In genomic region chr17:56453689-56454088, GRCm38 (mm10) we compare ENCODE assay signal across 16 mouse cellular contexts. TPM values are rescaled to one million over a fixed set of nuclear protein-coding genes. Genes with fewer than 3 reads are reported as not detected.
A peak's percentile ranks its signal among the peaks of the same experiment; 100 is the strongest.
DNase-seq lines count a peak whose midpoint lies in the region; ATAC-seq and TF ChIP-seq lines count a peak whose summit lies in the region.
"Had no signal": no experiment of that assay in that cellular context is flagged by ENCODE, and none has a peak within 500 bp of the region (broad histone marks: within the 10 kb centered on the region; RNA-seq: fewer than 3 reads in every experiment).

No protein-coding gene starts in this region.

- H3K36me3 ChIP-seq in hindbrain, embryonic 10.5 days = peaks cover 100% of the 10 kb centered on the region
- H3K36me3 ChIP-seq in hindbrain, embryonic 14.5 days (replicated peaks; ENCODE audit: control insufficient read depth, insufficient read depth) = peaks cover 96% of the 10 kb centered on the region
- H3K36me3 ChIP-seq in midbrain, embryonic 16.5 days (ENCODE audit: control insufficient read depth, insufficient read depth, low read length) = peaks cover 71% of the 10 kb centered on the region
- peaks cover 32% of the 10 kb centered on the region for H3K36me3 ChIP-seq in stomach, postnatal 0 days (ENCODE audit: control insufficient read depth, insufficient read depth, low read length)
- peaks cover 95% of the 10 kb centered on the region for H3K36me3 ChIP-seq in kidney, embryonic 15.5 days

- no peak for TF ChIP-seq EP300 in stomach, postnatal 0 days (optimal IDR thresholded peaks at IDR 0.05)

- H3K4me1 ChIP-seq in hindbrain, embryonic 10.5 days (replicated peaks) = peaks cover 32% of the 10 kb centered on the region
- H3K4me1 ChIP-seq in hindbrain, embryonic 14.5 days (replicated peaks; ENCODE audit: control insufficient read depth, insufficient read depth, low read length) = no peaks in the 10 kb centered on the region
- no peaks in the 10 kb centered on the region; the same call in 1 of the 2 replicates for H3K4me1 ChIP-seq in midbrain, embryonic 16.5 days (ENCODE audit: control insufficient read depth, insufficient read depth, low read length)
- no peaks in the 10 kb centered on the region for H3K4me1 ChIP-seq in stomach, postnatal 0 days (replicated peaks; ENCODE audit: control insufficient read depth, insufficient read depth)
- peaks cover 8% of the 10 kb centered on the region; the same call in 1 of the 2 replicates for H3K4me1 ChIP-seq in kidney, embryonic 15.5 days
- H3K4me1 ChIP-seq: liver, embryonic 12.5 days had no signal

- H3K27ac ChIP-seq in hindbrain, embryonic 10.5 days = peak overlapping the region; percentile 45; the same call in 1 of the 2 replicates
- H3K27ac ChIP-seq in hindbrain, embryonic 14.5 days = no peak overlapping the region
- 0 out of 2 replicates have a peak overlapping the region, but pooled peaks have one; percentile 11 for H3K27ac ChIP-seq in midbrain, embryonic 16.5 days (ENCODE audit: low read length)
- no peak overlapping the region for H3K27ac ChIP-seq in stomach, postnatal 0 days (replicated peaks)
- no peak overlapping the region for H3K27ac ChIP-seq in kidney, embryonic 15.5 days
- H3K27ac ChIP-seq: hindbrain, embryonic 15.5 days; liver, embryonic 12.5 days had no signal

- no peak overlapping the region for H3K9ac ChIP-seq in hindbrain, embryonic 14.5 days
- no peak overlapping the region for H3K9ac ChIP-seq in midbrain, embryonic 16.5 days (ENCODE audit: low read depth, low read length)
- no peak overlapping the region for H3K9ac ChIP-seq in stomach, postnatal 0 days (ENCODE audit: low read length)
- no peak overlapping the region for H3K9ac ChIP-seq in kidney, embryonic 15.5 days
- H3K9ac ChIP-seq: hindbrain, embryonic 15.5 days; liver, embryonic 12.5 days had no signal

- H3K4me3 ChIP-seq in hindbrain, embryonic 10.5 days = no peak overlapping the region
- H3K4me3 ChIP-seq in hindbrain, embryonic 14.5 days (replicated peaks; ENCODE audit: low read length) = no peak overlapping the region
- no peak overlapping the region for H3K4me3 ChIP-seq in midbrain, embryonic 16.5 days (ENCODE audit: low read depth, low read length)
- H3K4me3 ChIP-seq in stomach, postnatal 0 days (ENCODE audit: low read depth, low read length) = no peak overlapping the region
- no peak overlapping the region for H3K4me3 ChIP-seq in kidney, embryonic 15.5 days (replicated peaks)
- H3K4me3 ChIP-seq: hindbrain, embryonic 15.5 days; liver, embryonic 12.5 days had no signal

- TF ChIP-seq CTCF in stomach, postnatal 0 days (IDR thresholded peaks at IDR 0.05; ENCODE audit: low read depth) = no peak

- no peak for ATAC-seq in hindbrain, embryonic 14.5 days (ENCODE audit: low FRiP score)
- no peak for ATAC-seq in midbrain, embryonic 16.5 days
- no peak for ATAC-seq in stomach, postnatal 0 days (ENCODE audit: low FRiP score, low TSS enrichment)
- ATAC-seq in kidney, embryonic 15.5 days (replicated peaks; ENCODE audit: low FRiP score) = no peak
- ATAC-seq: liver, embryonic 12.5 days; lung, postnatal 0 days had no signal

- WGBS in hindbrain, embryonic 10.5 days = 73% methylated on average over 4 of the region's 4 CpGs
- WGBS in hindbrain, embryonic 14.5 days = 49% methylated on average over 4 of the region's 4 CpGs
- WGBS in midbrain, embryonic 16.5 days = 42% methylated on average over 4 of the region's 4 CpGs
- 88% methylated on average over 4 of the region's 4 CpGs for WGBS in stomach, postnatal 0 days
- 87% methylated on average over 4 of the region's 4 CpGs for WGBS in kidney, embryonic 15.5 days

- H3K27me3 ChIP-seq in hindbrain, embryonic 10.5 days (ENCODE audit: insufficient read depth, poor library complexity, severe bottlenecking) = no peaks in the 10 kb centered on the region
- H3K27me3 ChIP-seq in hindbrain, embryonic 14.5 days (ENCODE audit: control insufficient read depth, insufficient read depth, low read length) = no peaks in the 10 kb centered on the region
- no peaks in the 10 kb centered on the region for H3K27me3 ChIP-seq in midbrain, embryonic 16.5 days (ENCODE audit: control insufficient read depth, insufficient read depth, low read depth, low read length)
- H3K27me3 ChIP-seq in stomach, postnatal 0 days (ENCODE audit: control insufficient read depth, insufficient read depth, low read length) = no peaks in the 10 kb centered on the region
- H3K27me3 ChIP-seq in kidney, embryonic 15.5 days = no peaks in the 10 kb centered on the region
- H3K27me3 ChIP-seq: hindbrain, embryonic 15.5 days; liver, embryonic 12.5 days had no signal

- DNase-seq in cerebellum, adult 11 months = peak; percentile 55
- no peak for DNase-seq in cerebellum, adult 8-10 months
- no peak for DNase-seq in hindbrain, embryonic 10.5 days (ENCODE audit: low spot score)
- DNase-seq in hindbrain, embryonic 14.5 days (ENCODE audit: low spot score) = no peak
- peak; percentile 66 to 68 for DNase-seq in cerebellum, postnatal 10 days
- DNase-seq in stomach, postnatal 0 days (ENCODE audit: low spot score) = no peak
- DNase-seq: kidney, adult 9 months; layer of hippocampus, adult 9-11 months had no signal

- H3K9me3 ChIP-seq in hindbrain, embryonic 10.5 days = no peaks in the 10 kb centered on the region
- H3K9me3 ChIP-seq in hindbrain, embryonic 14.5 days (ENCODE audit: control insufficient read depth, low read length) = no peaks in the 10 kb centered on the region
- no peaks in the 10 kb centered on the region for H3K9me3 ChIP-seq in midbrain, embryonic 16.5 days (replicated peaks; ENCODE audit: control insufficient read depth, low read length, poor library complexity, severe bottlenecking)
- H3K9me3 ChIP-seq in stomach, postnatal 0 days (ENCODE audit: control insufficient read depth, low read length) = no peaks in the 10 kb centered on the region
- H3K9me3 ChIP-seq in kidney, embryonic 15.5 days (replicated peaks) = no peaks in the 10 kb centered on the region
- H3K9me3 ChIP-seq: hindbrain, embryonic 15.5 days; liver, embryonic 12.5 days had no signal

- H3K4me2 ChIP-seq in hindbrain, embryonic 14.5 days (replicated peaks) = no peak overlapping the region
- no peak overlapping the region for H3K4me2 ChIP-seq in midbrain, embryonic 16.5 days (ENCODE audit: low read length)
- H3K4me2 ChIP-seq in stomach, postnatal 0 days (replicated peaks; ENCODE audit: low read depth) = no peak overlapping the region
- no peak overlapping the region for H3K4me2 ChIP-seq in kidney, embryonic 15.5 days
- H3K4me2 ChIP-seq: hindbrain, embryonic 15.5 days; liver, embryonic 12.5 days had no signal

RNA-seq across cellular contexts. Expression of gene Ptprs, which starts 22.6 kb away (rescaled TPM):
- polyA plus RNA-seq in hindbrain, embryonic 10.5 days (2016; fragmentation: Nextera tagmentation; extraction: Ambion mirVana) = 109 and 172 TPM in 2 replicates
- polyA plus RNA-seq in hindbrain, embryonic 14.5 days (2014; fragmentation: Nextera tagmentation; extraction: Ambion mirVana) = 272 and 276 TPM in 2 replicates
- 293 and 299 TPM in 2 replicates for polyA plus RNA-seq in midbrain, embryonic 16.5 days (2015; fragmentation: Nextera tagmentation; extraction: Ambion mirVana)
- 22.2 and 22.8 TPM in 2 replicates for polyA plus RNA-seq in stomach, postnatal 0 days (2015; fragmentation: Nextera tagmentation; extraction: Ambion mirVana)
- 81.5 and 95.6 TPM in 2 replicates for polyA plus RNA-seq in kidney, embryonic 15.5 days (2015; fragmentation: Nextera tagmentation; extraction: Ambion mirVana)

RNA-seq across cellular contexts. Expression of gene Znrf4, which starts 58.5 kb away (rescaled TPM):
- not detected in 2 replicates for polyA plus RNA-seq in hindbrain, embryonic 10.5 days (2016; fragmentation: Nextera tagmentation; extraction: Ambion mirVana)
- not detected in 2 replicates for polyA plus RNA-seq in hindbrain, embryonic 14.5 days (2014; fragmentation: Nextera tagmentation; extraction: Ambion mirVana)
- polyA plus RNA-seq in midbrain, embryonic 16.5 days (2015; fragmentation: Nextera tagmentation; extraction: Ambion mirVana) = not detected in 2 replicates
- polyA plus RNA-seq in stomach, postnatal 0 days (2015; fragmentation: Nextera tagmentation; extraction: Ambion mirVana) = not detected in 2 replicates
- polyA plus RNA-seq in kidney, embryonic 15.5 days (2015; fragmentation: Nextera tagmentation; extraction: Ambion mirVana) = not detected in 2 replicates
- polyA plus RNA-seq: embryonic facial prominence, embryonic 11.5 days; liver, embryonic 12.5 days; lung, postnatal 0 days; spleen, adult 2 months; urinary bladder, adult 2 months had no signal

Comparison
In these comparisons a context has a peak if more than half of its experiments do, and no peak if none do; other contexts are left out.
1. DNase-seq: peak in cerebellum, adult 11 months (single experiment) and cerebellum, postnatal 10 days (2 of 2); none in cerebellum, adult 8-10 months (single experiment), hindbrain, embryonic 10.5 days (single experiment), hindbrain, embryonic 14.5 days (single experiment) and stomach, postnatal 0 days (single experiment).
2. H3K27ac ChIP-seq: peak in hindbrain, embryonic 10.5 days (single experiment) and midbrain, embryonic 16.5 days (single experiment); none in hindbrain, embryonic 14.5 days (single experiment), stomach, postnatal 0 days (single experiment) and kidney, embryonic 15.5 days (single experiment).